Mouse (Mus musculus) heart, embryonic 15.5 days (tissue): ENCODE measurements at regions not wholly inside any gene's neighbourhood (a gene's known extent, or its start where the extent isn't known, plus 50 kb on each side); places are given as distances from the start of the nearest gene placed in this dataset.

Experiments
- ATAC-seq: fragments of 200-750 bp; cut with Nextera tagmentation; replicated peaks from 2 replicates; pipeline ENCODE4 v1.8.0; 2017; ENCODE audit warnings: low read depth, moderate TSS enrichment; ENCODE audit not compliant: insufficient number of reproducible peaks, insufficient read depth, low FRiP score
- H3K27ac ChIP-seq: fragments of 300-500 bp; sonication (generic); 2 replicates; pipeline ENCODE4 v1.5.1; 2015; ENCODE audit warnings: mild to moderate bottlenecking, inconsistent platforms
- H3K27me3 ChIP-seq: fragments of 300-500 bp; sonication (generic); 2 replicates; pipeline ENCODE4 v1.6.1; 2015; ENCODE audit warnings: inconsistent platforms
- H3K36me3 ChIP-seq: fragments of 300-500 bp; sonication (generic); 2 replicates; pipeline ENCODE4 v1.6.1; 2015; ENCODE audit warnings: mild to moderate bottlenecking, inconsistent platforms
- H3K4me1 ChIP-seq: fragments of 300-500 bp; sonication (generic); replicated peaks from 2 replicates; pipeline ENCODE4 v1.6.1; 2015; ENCODE audit warnings: inconsistent platforms
- H3K4me2 ChIP-seq: fragments of 300-500 bp; sonication (generic); 2 replicates; pipeline ENCODE4 v1.6.1; 2015; ENCODE audit warnings: inconsistent platforms, mild to moderate bottlenecking, moderate library complexity
- H3K4me3 ChIP-seq: fragments of 300-500 bp; sonication (generic); 2 replicates; pipeline ENCODE4 v1.5.1; 2015; ENCODE audit warnings: mild to moderate bottlenecking, inconsistent platforms
- H3K9ac ChIP-seq: fragments of 300-500 bp; sonication (generic); 2 replicates; pipeline ENCODE4 v1.6.1; 2015; ENCODE audit warnings: mild to moderate bottlenecking, inconsistent platforms
- H3K9me3 ChIP-seq: fragments of 300-500 bp; sonication (generic); replicated peaks from 2 replicates; pipeline ENCODE4 v1.6.1; 2016; ENCODE audit warnings: inconsistent platforms
- WGBS: fragments of 180-500 bp; shearing (Covaris S2); methylation state at CpG from one replicate; pipeline ENCODE4 v1.1.7; 2015; ENCODE audit warnings: mixed read lengths; 5-methylcytosine and 5-hydroxymethylcytosine counted together

GRCm38 (mm10) chr16:24223901-24224300 is 169.4 kb upstream of the Lpp start:
- Histone ChIP-seq H3K4me2 (no peak overlapping the region), H3K9me3 (no peaks in the 10 kb centered on the region), H3K4me1 (no peaks in the 10 kb centered on the region), H3K27me3 (no peaks in the 10 kb centered on the region), H3K27ac (no peak overlapping the region), H3K9ac (no peak overlapping the region), H3K4me3 (no peak overlapping the region), H3K36me3 (no peaks in the 10 kb centered on the region)
- ATAC-seq: no peak

- Histone ChIP-seq H3K4me3 (no peak overlapping the region), H3K9me3 (no peaks in the 10 kb centered on the region), H3K27me3 (no peaks in the 10 kb centered on the region), H3K4me1 (no peaks in the 10 kb centered on the region), H3K4me2 (no peak overlapping the region), H3K9ac (no peak overlapping the region), H3K36me3 (no peaks in the 10 kb centered on the region), H3K27ac (no peak overlapping the region)
- no peak for ATAC-seq
- 78% methylated on average over 2 of the region's 2 CpGs for whole genome bisulfite sequencing
Observed at GRCm38 (mm10) chr16:24223527-24223880, 169.8 kb upstream of the Lpp start.

GRCm38 (mm10) chr16:24222759-24223526 is 170.4 kb upstream of the Lpp start:
- Histone ChIP-seq H3K4me3 (no peak overlapping the region), H3K27ac (no peak overlapping the region), H3K4me1 (no peaks in the 10 kb centered on the region), H3K9ac (no peak overlapping the region), H3K9me3 (no peaks in the 10 kb centered on the region), H3K27me3 (no peaks in the 10 kb centered on the region), H3K36me3 (no peaks in the 10 kb centered on the region), H3K4me2 (no peak overlapping the region)
- WGBS: 61% methylated on average over 5 of the region's 5 CpGs
- ATAC-seq: no peak

GRCm38 (mm10) chr16:24221992-24222391 is 171.3 kb upstream of the Lpp start:
- 78% methylated on average over 3 of the region's 3 CpGs for WGBS
- Histone ChIP-seq H3K27ac (no peak overlapping the region), H3K27me3 (no peaks in the 10 kb centered on the region), H3K36me3 (no peaks in the 10 kb centered on the region), H3K9ac (no peak overlapping the region), H3K9me3 (no peaks in the 10 kb centered on the region), H3K4me2 (no peak overlapping the region), H3K4me3 (no peak overlapping the region), H3K4me1 (no peaks in the 10 kb centered on the region)
- no peak for ATAC-seq

- H3K4me2 ChIP-seq: no peak overlapping the region
- H3K4me1 ChIP-seq: no peaks in the 10 kb centered on the region
- H3K27ac ChIP-seq: no peak overlapping the region
- H3K36me3 ChIP-seq: no peaks in the 10 kb centered on the region
- no peak overlapping the region for H3K9ac ChIP-seq
- H3K27me3 ChIP-seq: no peaks in the 10 kb centered on the region
- no peaks in the 10 kb centered on the region for H3K9me3 ChIP-seq
- WGBS: 81% methylated on average over 3 of the region's 3 CpGs
- ATAC-seq: no peak
- no peak overlapping the region for H3K4me3 ChIP-seq
Observed at GRCm38 (mm10) chr16:24220613-24221012, 172.7 kb upstream of the Lpp start.

GRCm38 (mm10) chr16:24219691-24220090 is 173.6 kb upstream of the Lpp start:
- Histone ChIP-seq H3K4me2 (no peak overlapping the region), H3K4me1 (no peaks in the 10 kb centered on the region), H3K4me3 (no peak overlapping the region), H3K27me3 (no peaks in the 10 kb centered on the region), H3K27ac (no peak overlapping the region), H3K9me3 (no peaks in the 10 kb centered on the region), H3K9ac (no peak overlapping the region), H3K36me3 (no peaks in the 10 kb centered on the region)
- WGBS: 76% methylated on average over 9 of the region's 9 CpGs
- no peak for ATAC-seq

- Histone ChIP-seq H3K4me3 (no peak overlapping the region), H3K4me1 (no peaks in the 10 kb centered on the region), H3K9ac (no peak overlapping the region), H3K27me3 (no peaks in the 10 kb centered on the region), H3K4me2 (no peak overlapping the region), H3K27ac (no peak overlapping the region), H3K9me3 (no peaks in the 10 kb centered on the region), H3K36me3 (no peaks in the 10 kb centered on the region)
- 64% methylated on average over 4 of the region's 4 CpGs for WGBS
- no peak for ATAC-seq
Observed at GRCm38 (mm10) chr16:24218850-24219185, 174.5 kb upstream of the Lpp start.

- H3K9me3 ChIP-seq: no peaks in the 10 kb centered on the region
- no peaks in the 10 kb centered on the region for H3K4me1 ChIP-seq
- H3K9ac ChIP-seq: no peak overlapping the region
- no peak overlapping the region for H3K4me3 ChIP-seq
- H3K4me2 ChIP-seq: no peak overlapping the region
- H3K36me3 ChIP-seq: no peaks in the 10 kb centered on the region
- H3K27me3 ChIP-seq: no peaks in the 10 kb centered on the region
- 62% methylated on average over 14 of the region's 14 CpGs for WGBS
- no peak overlapping the region for H3K27ac ChIP-seq
- ATAC-seq: no peak; the same call in 1 of the 2 replicates
Observed at GRCm38 (mm10) chr16:24218162-24218849, 175.0 kb upstream of the Lpp start.

GRCm38 (mm10) chr16:24216828-24217227 is 176.5 kb upstream of the Lpp start:
- Histone ChIP-seq H3K4me2 (no peak overlapping the region), H3K27ac (no peak overlapping the region), H3K36me3 (no peaks in the 10 kb centered on the region), H3K9me3 (no peaks in the 10 kb centered on the region), H3K9ac (no peak overlapping the region), H3K27me3 (no peaks in the 10 kb centered on the region), H3K4me3 (no peak overlapping the region), H3K4me1 (no peaks in the 10 kb centered on the region)
- WGBS: 88% methylated on average over 5 of the region's 5 CpGs
- no peak for ATAC-seq

GRCm38 (mm10) chr16:24215353-24215752 is 178.0 kb upstream of the Lpp start:
- no peaks in the 10 kb centered on the region for H3K36me3 ChIP-seq
- no peak overlapping the region for H3K4me3 ChIP-seq
- WGBS: 76% methylated on average over 8 of the region's 8 CpGs
- no peak for ATAC-seq
- no peak overlapping the region for H3K4me2 ChIP-seq
- no peaks in the 10 kb centered on the region for H3K4me1 ChIP-seq
- no peak overlapping the region for H3K9ac ChIP-seq
- H3K27me3 ChIP-seq: no peaks in the 10 kb centered on the region
- no peaks in the 10 kb centered on the region for H3K9me3 ChIP-seq
- no peak overlapping the region for H3K27ac ChIP-seq

GRCm38 (mm10) chr16:24213577-24213976 is 179.7 kb upstream of the Lpp start:
- no peaks in the 10 kb centered on the region for H3K4me1 ChIP-seq
- no peak overlapping the region for H3K4me3 ChIP-seq
- H3K27me3 ChIP-seq: no peaks in the 10 kb centered on the region
- H3K9me3 ChIP-seq: no peaks in the 10 kb centered on the region
- WGBS: 96% methylated on average over 3 of the region's 3 CpGs
- no peak overlapping the region for H3K27ac ChIP-seq
- H3K4me2 ChIP-seq: no peak overlapping the region
- no peak overlapping the region for H3K9ac ChIP-seq
- no peaks in the 10 kb centered on the region for H3K36me3 ChIP-seq
- ATAC-seq: no peak

GRCm38 (mm10) chr16:24212702-24213101 is 180.6 kb upstream of the Lpp start:
- no peak overlapping the region for H3K9ac ChIP-seq
- no peaks in the 10 kb centered on the region for H3K4me1 ChIP-seq
- ATAC-seq: no peak
- H3K27me3 ChIP-seq: no peaks in the 10 kb centered on the region
- no peaks in the 10 kb centered on the region for H3K9me3 ChIP-seq
- H3K4me3 ChIP-seq: no peak overlapping the region
- no peak overlapping the region for H3K4me2 ChIP-seq
- H3K36me3 ChIP-seq: no peaks in the 10 kb centered on the region
- 80% methylated on average over 2 of the region's 2 CpGs for WGBS
- H3K27ac ChIP-seq: no peak overlapping the region
